Mouse (Mus musculus) right cerebral cortex, postnatal 14 days (tissue): ENCODE measurements at regions not wholly inside any gene's neighbourhood (a gene's known extent, or its start where the extent isn't known, plus 50 kb on each side); places are given as distances from the start of the nearest gene placed in this dataset.
"Not testable (repeated sequence)": the region's sequence is repeated elsewhere in the genome, so short reads cannot be mapped to it uniquely, and the experiment has no call there.

Experiments used
- DNase-seq: peaks from one replicate; pipeline ENCODE4 v3.0.0; 2022

DNA sequence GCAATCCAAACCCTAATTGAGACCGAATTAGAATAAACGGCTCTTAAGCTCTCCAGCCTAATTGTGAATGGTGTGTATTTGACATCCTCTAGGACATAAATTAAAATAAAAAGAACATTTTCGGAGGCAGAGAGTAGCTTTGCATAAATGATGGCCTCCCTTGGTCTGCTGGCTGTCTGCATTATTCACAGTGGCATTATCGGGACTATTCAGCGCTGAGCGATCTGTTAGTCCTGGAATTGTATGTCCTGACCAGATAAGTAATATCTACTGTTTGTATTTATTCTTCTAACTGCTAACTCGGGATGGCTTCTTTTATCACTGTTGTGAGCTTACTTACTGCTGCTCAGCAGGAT lies 299.6 kb downstream of the Chl1 start:
- no peak for DNase-seq

DNA sequence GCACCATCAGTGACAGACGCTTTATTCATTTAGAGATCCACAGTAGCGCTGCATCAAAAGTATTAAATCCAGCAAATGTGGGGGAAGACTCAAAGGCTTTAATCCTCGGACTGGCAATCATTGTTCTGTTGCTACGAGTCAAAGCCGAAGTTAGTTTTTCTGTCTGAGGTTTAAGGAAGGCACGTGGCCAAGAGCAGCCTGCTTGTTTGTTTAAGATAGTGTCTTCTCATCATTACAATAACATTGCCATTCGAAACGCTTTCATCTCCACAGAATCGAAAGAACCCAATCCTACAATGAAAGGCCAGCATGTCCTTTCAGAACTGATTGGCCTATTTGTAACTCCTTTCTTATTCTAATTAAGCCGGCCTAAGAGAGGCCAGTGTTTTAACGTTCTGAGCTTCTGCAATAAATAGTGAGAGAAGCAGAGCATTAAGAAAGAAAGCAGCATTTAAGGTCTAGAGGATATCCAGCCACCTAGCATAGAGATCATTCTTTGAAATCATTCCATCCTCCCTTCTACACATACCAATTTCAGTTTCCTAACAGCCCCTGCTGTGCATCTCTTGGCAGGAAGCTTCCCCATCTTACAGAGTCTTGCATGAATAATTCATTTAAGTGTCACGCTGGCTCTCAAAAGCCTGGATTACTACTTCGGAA lies 300.1 kb downstream of the Chl1 start:
- DNase-seq: no peak

DNA sequence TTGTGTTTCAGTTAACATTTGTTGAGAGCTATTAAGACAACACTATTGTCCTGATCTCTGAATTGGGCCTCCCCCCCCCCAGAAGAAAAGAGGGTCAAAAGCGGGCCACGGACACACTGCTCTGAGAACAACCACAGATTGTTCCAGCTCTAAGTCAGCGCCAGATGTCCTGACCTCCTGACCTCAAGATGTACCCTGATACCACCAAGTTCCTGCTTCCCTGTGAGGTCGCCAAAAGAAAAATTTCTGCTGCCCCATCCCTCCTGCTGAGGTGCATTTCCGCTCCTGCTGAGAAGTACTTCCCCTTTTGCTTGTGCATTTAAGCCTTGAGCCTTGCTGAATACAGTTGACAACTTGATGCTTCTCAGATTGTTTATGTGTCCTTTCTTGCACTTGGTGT lies 306.0 kb downstream of the Chl1 start:
- not testable (repeated sequence) for DNase-seq

DNA sequence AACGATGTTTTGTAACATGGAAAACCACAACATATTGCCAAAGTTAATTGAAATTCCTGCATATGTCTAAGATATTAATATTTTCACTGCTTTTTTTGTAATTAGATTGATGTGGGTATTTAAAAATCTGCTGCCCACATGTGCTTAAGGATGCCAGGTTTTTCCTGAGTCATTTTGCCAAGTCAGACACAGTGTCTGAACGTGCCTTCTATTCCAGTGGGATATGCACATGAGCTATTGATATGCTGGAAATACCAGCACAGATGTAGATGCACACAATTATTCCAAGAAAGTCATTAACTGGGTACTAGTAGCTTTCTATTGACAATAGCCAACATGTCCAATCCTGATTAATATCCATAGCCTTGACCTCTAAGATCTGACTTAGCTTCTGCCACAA lies 315.7 kb downstream of the Chl1 start:
- no peak for DNase-seq

DNA sequence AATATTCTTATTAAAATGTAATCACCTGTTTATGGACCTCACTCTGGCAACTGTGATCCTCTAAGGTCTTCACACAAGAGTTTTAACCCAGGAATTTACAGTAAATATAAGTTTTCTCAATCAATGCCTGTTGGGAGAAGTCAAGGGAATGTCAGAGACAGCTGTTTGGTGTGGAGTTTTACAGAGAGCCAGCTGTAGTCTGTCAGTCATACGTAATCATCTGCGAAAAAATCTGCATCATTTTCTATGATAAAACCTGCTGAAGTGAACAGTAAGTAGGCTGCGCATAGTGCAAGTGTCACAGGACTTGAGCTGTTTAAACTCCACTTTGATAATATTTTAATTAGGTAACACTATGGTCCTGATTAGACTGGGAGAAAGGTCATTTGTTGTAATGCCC lies 317.2 kb downstream of the Chl1 start:
- DNase-seq: no peak

DNA sequence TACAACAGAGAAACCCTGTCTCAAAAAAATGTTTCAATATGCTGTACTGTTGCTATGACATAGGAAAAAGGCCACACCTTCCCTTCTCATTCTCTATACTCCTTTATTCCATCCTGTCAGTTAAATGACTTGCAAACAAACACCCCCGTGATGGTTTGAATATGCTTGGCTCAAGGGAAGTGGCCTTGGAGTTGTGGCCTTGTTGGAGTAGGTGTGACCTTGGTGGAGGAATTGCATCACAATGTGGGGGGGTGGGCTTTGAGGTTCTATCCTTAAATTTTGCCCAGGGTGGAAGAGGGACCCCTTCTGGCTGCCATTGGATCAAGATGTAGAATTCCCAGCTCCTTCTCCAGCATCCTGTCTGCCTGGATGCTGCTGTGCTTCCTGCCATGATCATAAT lies 318.5 kb downstream of the Chl1 start:
- DNase-seq: no peak

DNA sequence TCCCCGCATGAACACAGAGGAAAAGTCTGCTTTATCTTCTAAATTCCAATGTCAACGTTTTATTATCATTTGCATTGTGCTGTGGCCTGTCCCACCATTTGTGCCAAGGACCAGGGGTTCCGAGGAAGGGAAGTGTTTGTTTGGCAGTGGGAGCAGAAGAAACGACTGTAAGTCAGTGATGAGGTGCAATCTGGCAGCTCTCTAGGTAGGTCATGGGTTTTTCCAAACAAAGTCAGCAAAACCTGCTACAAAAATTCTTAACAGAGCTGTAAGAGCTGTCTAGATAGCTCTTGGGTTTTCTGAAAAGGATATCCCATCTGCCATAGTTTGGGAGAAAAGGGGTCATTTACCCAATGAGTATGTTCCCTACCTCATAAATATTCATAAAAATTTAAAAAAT lies 321.9 kb downstream of the Chl1 start:
- DNase-seq: no peak

DNA sequence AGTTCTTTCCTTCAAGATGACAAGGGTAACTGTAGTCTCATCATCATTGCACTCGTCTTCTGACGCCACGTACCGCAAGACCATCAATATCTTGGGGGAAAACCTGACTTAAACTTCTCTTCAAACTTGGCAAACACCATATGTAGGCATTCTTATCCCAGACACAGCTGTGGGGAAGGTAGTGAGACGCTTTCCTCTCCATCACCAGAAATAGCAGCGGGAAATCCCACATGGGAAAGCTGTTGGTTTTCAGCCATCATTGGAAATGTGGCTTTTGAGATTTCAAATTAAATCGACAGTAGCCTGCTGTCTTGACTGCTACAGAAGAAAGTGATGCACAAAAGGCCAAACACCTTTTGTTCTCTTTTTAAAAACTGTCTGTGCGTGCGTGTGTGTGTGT lies 322.4 kb downstream of the Chl1 start:
- DNase-seq: no peak

DNA sequence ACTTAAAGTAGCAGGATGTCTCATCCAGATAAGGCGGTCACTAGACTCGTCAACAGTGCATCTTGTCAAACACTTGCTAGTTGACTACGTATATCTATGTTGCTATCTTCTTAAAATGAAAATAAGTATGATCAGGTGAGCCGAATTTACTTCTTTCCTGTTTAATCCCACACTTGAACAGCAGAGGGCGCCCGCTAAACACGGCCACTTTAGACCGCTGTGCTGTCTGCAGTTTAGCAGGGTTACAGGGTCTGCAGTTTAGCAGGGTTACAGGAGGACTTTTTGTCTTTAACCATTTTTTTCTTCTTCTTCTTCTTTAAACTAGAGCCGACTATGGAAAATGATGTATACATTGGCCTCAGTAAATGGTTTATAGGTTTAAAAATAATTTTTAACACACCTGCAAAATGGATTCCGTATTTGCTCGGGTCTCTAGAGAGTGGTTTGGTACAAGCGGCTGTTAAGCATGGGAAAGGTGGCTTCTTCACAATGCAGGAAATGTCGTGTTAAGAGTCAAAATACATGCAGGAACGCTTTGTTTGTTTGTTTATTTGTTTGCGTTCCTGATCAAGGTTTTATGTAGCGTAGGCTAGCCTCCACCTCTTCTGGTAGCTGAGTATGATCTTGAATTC lies 323.2 kb downstream of the Chl1 start:
- peak; percentile 74 for DNase-seq

DNA sequence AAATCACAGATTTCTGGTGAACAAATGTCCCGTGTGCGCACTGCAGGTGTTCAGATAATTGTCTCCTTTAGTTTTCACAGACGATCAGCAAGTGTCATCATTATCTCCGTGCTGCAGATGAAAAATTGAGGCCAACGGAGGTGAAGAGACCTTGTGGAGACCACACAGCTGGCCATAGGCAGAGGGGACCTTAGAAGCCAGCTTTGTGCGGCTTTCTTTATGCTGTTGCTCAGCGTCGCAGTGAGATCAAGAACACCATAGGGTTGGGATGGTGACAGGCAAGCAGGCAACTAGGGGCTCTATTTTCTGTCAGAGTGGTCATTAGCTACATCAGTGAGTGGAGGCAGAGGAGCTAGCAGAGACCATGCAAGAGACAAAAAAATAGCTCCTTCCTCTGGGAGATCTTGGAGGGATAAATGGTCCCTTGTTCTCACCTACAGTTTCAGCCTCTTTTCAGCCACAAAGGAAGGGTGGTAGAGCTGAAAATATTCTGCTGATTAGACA lies 324.4 kb downstream of the Chl1 start:
- no peak for DNase-seq

DNA sequence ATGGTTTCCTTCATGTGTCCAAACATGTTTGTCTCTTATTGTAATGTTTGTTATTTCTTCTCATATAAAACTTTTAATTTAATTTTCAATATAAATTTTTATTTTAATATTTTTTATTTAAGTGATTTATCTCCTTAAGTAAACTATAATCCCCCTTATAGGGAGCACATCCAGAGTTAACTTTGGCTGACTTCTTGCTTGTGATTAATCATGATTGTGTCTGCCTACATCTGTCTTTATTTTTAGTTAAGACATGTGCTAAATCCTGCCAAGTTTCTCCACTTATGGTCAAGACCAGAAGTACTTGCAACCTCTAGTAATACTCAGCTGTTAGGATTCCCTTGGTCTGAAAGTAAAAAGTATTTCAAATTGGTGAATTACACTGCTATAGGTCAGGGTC lies 349.4 kb downstream of the Chl1 start:
- DNase-seq: no peak

DNA sequence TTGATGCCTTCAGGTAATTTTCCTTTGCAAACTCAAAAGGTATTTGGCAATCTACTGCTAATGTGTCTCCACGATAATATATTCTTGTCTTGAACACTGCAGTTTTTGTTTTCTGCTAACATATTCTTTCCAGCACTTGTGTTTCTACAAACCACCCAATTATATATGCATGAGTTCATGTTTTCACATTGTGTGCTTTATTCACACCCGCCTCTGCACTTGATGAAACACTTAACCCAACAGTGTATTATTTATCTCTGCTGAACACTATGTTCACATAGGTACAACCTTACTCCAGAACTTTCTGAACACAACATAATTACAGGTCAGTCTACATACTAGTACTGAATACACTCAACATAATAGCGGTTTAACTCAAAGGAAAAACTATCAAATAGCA lies 383.1 kb downstream of the Chl1 start:
- no peak for DNase-seq

DNA sequence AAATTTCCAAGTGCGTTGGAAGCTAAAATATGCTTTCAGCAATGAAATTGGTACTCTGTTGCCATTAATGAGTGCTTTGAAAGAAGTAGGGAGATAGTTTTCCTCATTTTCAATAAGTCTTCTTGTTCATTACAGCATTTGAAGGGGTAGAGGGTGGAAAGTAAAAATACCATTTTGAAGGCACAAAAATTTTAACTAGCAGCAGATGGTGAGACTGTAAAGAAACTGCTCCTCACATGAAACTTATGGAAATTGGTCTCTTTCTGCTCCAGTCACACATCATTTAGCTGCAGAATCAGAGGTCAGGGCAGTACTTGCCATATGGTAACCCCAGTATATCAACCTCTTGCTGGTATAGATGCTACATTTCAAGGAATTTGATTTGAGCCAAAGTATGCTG lies 414.1 kb downstream of the Chl1 start:
- DNase-seq: no peak

DNA sequence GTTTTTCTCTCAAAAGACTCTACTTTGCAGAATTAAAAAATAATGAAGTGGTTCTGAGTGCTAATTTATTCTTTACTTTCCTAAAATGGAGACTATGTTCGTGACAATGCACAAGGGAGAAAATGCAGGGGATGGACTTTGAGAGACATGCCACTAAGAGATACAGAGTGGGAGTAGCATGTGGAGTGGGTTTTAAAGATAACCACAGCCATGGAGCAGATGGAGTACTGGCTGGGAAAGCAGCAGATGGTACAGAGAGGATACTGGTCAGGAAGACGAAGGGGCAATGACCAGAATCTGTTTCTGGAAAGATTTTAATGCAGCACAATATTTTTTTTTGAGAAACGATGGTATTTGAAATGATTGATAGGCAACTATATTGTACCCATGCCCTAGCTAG lies 416.7 kb downstream of the Chl1 start:
- DNase-seq: no peak

DNA sequence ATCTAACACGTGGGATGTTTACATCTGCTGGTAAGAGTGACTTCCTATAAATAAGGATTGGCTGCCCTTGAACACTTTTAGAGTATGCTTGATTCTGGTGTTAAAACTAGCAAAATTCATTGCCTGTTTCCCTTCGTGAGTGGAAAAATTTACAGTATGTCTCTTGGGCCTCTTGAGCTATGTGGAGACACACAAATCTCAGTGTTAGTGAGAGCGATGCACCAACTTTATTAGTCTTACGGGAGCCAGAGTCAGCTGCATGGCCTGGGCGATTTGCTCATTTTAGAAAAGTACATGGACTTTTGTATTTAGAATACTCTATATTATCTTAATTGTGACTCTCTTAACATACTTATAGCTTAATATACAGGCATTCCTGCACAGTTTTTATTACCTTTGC lies 430.0 kb downstream of the Chl1 start:
- DNase-seq: no peak

DNA sequence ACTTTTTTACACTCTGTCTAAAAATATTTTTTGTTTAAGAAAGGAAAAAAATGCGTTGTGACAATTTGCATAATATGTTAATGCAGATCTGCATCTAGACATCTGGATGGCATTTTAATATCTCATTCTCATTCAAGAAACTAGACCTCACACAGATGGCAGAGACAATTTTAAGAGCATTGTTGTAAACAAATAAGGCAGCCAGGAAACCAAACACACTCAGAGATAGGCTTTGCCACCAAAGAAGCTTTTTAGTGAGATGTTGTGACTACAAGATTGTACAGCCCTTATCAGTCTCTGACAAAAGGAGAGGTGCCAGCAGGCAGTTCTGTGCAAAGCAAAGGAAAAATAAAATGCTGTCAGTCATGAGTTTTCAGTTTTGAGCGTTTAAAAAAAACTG lies 434.0 kb downstream of the Chl1 start:
- DNase-seq: no peak

DNA sequence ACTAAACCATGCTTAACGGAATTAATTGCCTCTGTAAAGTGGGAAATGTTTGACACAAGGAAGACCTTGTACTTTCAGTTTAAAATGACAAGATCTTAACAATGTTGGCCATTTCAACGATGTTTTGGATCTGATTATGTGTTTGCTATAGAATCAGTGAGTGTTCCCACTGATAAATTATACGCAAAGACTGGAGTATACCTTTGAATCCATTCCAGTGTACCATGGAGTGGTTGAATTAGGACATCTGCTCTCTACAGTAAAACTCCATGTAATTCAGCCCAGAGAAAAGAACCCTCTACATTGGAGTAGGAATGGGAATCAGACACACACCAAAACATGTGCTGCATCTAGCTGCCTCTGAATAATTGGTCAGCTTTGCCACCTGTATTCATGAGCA lies 437.1 kb downstream of the Chl1 start:
- DNase-seq: no peak

DNA sequence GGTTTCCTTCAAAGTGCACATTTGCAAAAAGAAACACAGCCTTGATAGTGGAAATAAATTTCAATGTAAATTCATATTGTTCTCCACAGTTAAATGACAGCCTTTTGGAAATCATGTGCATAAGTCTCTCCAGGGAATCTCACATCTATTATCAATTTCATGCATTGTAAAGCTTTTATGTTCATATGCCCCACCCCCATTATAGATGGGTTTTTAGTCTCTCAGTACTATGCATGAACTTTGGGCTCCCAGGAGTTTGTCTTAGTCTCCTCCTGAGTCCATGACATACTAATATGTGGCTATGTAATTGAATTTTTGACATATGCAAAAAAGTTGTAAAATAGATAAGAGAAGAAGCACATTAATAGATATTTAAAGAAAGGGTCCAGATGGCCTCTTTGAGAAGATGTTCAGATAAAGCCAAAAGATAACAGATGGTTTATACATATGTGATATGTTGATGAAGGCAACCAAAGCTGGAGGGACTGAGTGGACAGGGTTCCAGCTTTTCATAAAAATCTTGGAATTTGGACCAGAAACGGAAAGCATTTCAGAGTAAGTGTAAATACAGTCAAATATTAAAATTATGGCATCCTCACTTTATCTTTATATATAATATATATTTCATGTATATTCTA lies 442.9 kb downstream of the Chl1 start:
- DNase-seq: no peak

DNA sequence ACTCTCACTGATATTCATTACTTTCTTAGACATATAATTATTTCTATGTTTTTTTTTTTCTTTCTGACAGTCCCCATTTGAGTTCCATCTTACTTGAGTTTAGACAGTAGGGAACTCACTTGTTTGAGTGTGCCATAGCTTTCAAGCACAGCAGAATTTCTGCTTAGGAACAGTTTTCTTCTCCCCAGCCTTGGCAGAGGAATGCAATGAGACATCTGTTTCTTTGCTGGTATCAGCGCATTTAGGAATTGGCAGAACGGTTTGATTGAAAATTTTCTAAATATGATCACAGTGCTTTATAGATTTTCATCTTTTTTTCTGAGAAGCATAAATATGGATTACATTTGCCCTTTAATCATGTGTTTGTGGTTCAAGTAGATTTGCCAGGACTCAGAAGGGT lies 448.6 kb downstream of the Chl1 start:
- DNase-seq: no peak

DNA sequence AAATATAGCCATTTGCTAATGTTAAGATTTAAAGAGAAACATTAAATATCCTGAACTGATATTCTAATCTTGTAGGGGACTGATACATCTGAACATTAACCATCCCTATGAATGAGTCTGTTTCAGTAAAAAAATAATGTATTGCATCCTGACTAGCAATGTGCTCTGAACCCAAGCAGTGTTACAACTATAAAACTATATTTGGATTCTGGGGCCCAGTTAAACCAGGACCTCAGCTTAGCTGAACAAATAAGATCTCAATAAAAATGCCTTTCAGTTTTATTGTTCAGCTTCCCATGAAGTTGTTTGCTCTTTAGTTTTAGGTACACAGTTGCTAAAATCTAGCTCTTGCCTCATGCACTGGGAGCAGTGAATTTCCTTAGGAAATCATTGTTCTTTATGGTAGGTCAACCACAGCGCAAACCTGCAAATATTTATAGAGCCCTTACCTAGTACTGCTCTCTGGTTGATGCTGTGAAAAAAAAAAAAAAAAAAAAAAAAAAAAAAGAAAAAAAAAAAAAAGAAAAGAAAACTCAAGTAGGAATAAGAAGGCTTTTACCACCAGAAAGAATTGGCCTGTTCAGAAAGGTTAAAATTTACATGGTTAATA lies 457.5 kb downstream of the Chl1 start:
- DNase-seq: no peak

DNA sequence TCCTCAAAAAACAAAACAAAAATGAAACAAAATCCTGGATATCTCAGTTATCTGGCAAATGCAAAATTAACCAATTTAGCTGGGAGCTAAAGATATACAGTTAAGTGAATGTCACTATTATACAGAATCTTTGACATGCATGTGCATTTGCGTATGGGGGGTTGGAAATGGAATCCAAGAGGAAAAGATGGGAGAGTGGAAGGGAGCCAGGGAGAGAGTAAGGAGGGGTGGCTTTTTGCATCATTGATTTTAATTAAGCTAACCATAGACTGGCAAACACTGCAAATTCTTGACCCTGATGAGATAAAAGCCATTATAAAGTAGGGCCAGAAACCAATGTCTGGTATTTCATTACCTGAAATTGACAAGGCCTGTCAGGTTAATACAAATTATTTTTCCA lies 488.8 kb downstream of the Chl1 start:
- DNase-seq: no peak

DNA sequence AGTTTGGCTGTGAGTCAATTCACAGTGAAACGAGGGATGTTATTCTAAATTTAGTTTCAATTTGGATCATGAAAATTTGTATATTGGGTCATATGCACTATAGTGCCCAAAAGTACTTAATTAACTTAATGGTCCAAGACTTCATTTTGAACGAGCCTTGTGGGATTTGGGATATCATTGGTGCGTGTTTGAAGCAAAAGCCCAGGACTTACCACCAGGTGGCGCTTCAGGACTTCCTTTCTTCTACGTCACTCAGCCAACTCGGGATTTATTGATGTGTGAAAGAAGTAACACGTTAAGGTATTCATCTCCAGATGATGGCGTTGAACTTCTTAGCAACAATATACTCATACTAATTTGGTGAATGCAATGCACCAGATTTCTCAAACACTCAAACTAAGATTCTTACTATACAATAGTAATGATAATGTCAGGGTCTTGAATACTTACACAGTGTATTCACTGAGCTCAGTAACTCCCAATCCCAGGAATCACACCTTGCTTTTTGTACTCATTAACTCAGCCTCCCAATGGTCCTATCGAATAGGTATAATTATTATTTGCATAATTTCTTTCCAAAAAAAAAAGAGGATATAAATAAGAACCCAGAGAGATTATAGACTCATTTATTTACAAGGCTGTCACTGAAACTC lies 464.0 kb upstream of the Cntn6 start:
- peak; percentile 93 for DNase-seq

DNA sequence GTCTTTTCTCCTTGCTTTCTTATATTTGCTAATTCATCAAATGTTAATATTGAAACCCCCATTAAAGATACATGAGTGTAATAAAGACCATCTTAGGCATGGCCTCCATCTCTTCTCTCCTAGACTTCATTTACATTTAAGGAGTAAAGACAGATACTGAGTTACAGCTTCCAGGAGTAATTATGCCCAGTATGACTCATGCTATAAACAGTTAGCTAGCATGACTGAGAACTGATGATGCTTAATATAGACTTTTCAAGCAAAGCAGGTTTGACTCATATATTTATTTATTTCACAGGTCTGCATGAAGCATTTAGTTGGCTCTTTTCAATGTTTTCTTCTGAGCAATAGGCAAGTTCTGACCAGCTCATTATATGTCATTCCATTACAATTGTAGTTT lies 453.7 kb upstream of the Cntn6 start:
- DNase-seq: no peak

DNA sequence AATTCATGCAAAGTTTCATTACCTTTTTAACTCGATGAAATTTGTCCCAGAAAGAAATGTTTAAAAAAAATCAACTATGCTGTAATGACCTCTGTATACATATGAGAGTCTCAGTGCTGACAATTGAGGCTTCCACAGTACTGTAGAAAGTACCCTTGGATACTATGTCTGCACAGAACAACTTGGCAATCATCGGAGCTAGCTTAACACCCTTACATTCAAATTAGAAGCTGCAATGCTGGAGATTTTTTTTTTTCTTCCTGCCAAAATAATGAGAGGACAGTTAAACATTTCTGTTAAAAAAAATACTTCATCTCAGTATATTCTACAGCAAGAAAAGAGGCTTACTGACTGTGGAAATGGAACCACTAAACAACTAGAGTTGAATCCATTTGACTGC lies 452.1 kb upstream of the Cntn6 start:
- DNase-seq: no peak
